Mouse (Mus musculus): Measurements from ENCODE around the gene 2610021A01Rik.
"Not testable (repeated sequence)": the region's sequence is repeated elsewhere in the genome, so short reads cannot be mapped to it uniquely, and the experiment has no call there.

2610021A01Rik gene

DNA sequence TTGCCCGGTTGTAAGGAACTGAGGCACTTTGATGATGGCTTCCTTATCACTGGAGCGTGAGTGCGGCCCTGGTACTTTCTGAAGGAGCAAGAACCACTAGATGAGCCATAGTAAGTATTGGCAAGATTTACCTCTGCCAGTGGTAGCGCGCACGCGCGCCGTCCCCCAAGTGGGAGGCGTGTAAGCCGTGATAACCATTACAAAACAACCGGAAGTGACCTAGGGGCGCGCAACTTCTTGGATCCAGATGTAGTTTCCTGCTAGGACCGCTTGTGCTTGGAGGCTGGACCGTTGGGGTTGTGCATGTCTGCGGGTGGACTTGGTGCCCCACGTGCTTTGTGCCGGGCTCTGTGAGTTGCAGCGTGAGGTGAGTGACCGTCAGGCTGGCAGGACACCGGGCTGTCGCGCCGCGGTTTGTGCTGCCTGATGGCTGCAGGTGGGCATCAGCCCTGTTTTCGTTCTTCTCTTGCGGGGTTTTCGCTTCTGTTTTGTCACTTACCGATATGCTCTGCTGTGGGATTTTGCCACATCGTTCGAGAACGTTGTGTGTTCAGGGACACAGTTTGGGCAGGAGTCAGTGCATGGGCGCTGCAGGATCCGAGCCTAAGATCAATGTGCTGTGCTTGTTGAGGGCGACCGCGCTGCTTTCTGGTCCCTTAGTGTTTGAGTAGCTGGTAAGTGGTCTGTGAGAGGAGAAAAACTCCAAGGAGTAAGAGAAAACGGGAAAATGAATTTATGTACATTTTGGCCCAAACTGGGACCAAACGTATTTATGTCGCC lies at the start of gene 2610021A01Rik:
2610021A01Rik (plus strand) TSS at position 197 of the 780 bp plus-strand sequence.
- in situ Hi-C loops (cut with MboI; ENCODE audit: unreplicated experiment in 2 of 2), result loop anchor here (5.0 to 25.0 kb wide), 5 partner anchors 33 to 1388 kb away; partner anchors contain the start of genes Zfp788 (in 2 of the 2), AW146154 (in 1 of the 2) and Gm20449 (in 1 of the 2)

DNA sequence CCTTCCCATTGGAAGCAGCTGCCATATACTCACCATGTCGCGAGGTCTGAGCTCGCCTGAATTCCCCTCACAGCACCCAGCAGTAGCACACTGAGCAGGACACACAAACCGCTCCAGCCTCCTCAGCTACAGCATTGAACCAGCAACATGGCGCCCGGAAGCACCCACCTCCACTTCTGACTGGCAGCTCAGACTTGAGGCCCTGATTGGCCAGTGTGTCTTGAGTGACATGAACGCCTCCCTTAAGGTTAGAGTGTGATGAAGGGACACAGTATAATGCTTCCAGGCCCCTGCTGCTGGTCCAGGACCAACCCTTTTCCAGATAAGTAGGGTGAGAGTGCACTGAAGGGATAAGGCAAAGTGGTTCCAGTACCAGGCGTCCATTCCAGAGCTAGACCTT lies 38.3 kb upstream of the 2610021A01Rik start:
- in situ Hi-C loops (cut with MboI; ENCODE audit: unreplicated experiment in 2 of 2), result no loop called here

DNA sequence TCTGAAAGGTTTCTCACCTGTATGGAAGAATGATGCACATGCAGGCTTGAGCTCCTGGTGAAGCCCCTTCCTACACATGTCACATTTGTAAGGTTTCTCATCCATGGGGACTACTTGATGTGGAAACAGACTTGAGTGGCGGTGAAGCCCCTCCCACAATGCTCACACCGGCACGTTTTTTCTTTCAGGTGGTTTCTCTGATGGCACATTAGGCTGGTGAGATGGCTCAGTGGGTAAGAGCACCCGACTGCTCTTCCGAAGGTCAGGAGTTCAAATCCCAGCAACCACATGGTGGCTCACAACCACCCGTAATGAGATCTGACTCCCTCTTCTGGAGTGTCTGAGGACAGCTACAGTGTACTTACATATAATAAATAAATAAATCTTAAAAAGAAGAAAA lies 25.5 kb upstream of the 2610021A01Rik start, which contains the start of gene Gm6871:
Gm6871 (minus strand) TSS at position 101 of the 400 bp plus-strand sequence.
- in situ Hi-C loops (cut with MboI; ENCODE audit: unreplicated experiment in 2 of 2), result not testable (repeated sequence)

DNA sequence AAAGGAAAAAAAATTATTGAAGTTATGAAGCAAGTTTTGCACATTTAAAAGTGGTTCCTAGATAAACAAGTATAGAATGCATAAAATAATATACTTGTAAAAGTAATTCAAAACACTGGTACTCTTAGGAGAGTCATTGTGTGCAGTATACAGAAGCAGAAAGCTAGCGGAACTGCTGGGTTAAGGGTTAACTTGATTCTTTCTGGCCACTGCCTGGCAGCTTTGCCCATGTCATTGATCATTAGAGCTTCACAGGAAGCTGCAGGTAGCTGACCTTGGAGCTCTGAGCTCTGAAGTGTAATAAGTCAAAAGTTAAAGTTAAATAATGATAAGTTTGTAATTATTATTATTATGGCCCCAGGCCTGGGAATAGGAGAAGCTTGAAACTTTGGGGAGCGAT lies 21.1 kb upstream of the 2610021A01Rik start:
- in situ Hi-C loops (cut with MboI; ENCODE audit: unreplicated experiment in 2 of 2), result loop anchor here in 1 of 2 experiments (25.0 kb wide), 1 partner anchor 1409 kb away; no protein-coding TSS in a partner anchor

DNA sequence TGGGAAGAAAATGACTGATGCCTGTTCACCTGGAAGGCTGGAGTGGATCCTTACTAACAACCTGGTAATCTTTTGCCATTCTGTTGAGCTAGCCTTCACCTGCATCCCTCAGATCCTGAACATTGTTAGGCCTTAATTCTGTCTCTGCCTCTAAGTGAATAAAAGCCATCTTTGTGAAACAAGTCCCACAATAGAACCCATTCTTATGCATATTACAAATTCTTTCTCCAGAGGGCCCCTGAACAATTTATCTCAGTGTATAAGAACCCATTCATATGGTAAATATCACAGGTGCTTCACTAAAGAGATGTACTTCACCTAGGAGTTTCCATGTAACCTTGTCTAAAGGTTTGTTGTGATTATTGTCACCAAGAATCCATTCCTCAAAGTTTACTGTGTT lies 17.0 kb upstream of the 2610021A01Rik start:
- in situ Hi-C loops (cut with MboI; ENCODE audit: unreplicated experiment in 2 of 2), result loop anchor here in 1 of 2 experiments (25.0 kb wide), 1 partner anchor 1405 kb away; no protein-coding TSS in a partner anchor

DNA sequence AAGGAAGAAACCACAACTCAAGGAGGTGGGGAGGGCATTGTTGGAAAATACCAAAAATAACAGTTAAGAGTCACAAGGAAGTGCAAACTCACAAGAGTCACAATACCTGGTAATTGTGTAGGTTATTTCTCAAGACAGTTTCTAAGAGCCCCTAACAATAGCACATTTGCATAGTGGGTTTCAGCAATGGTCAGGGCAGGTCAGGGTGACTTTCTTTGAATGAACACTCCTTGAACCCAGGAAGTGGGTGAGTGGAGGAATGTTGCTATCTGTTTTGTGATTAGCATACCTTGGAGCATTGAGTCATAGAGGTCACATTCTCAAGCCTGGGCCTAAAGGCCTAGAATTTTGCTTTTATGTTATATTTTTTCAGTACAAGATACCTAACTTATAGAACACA lies 11.2 kb upstream of the 2610021A01Rik start:
- in situ Hi-C loops (cut with MboI; ENCODE audit: unreplicated experiment in 2 of 2), result loop anchor here in 1 of 2 experiments (25.0 kb wide), 1 partner anchor 1399 kb away; no protein-coding TSS in a partner anchor

DNA sequence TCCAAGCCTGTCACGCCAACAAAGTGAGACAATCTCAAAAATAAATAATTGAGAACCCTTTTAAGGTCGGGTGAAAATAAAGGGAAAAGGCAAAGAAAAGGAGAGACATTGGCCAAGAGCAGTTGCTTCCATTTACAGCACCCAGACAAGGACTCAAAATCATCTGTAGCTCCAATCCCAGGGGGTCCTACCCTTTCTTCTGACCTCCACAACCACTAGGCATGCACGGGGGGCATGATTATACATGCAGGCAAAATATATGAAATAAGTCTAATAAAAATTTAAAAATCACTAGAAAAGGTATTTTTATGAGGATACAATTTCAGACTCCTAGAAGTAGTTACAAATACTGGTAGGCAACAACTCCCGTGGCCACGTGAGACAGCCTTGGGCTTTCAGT lies 415 bp upstream of the 2610021A01Rik start:
- in situ Hi-C loops (cut with MboI; ENCODE audit: unreplicated experiment in 2 of 2), result loop anchor here (5.0 to 25.0 kb wide), 5 partner anchors 34 to 1389 kb away; partner anchors contain the start of genes Zfp788 (in 2 of the 2), AW146154 (in 1 of the 2) and Gm20449 (in 1 of the 2)

DNA sequence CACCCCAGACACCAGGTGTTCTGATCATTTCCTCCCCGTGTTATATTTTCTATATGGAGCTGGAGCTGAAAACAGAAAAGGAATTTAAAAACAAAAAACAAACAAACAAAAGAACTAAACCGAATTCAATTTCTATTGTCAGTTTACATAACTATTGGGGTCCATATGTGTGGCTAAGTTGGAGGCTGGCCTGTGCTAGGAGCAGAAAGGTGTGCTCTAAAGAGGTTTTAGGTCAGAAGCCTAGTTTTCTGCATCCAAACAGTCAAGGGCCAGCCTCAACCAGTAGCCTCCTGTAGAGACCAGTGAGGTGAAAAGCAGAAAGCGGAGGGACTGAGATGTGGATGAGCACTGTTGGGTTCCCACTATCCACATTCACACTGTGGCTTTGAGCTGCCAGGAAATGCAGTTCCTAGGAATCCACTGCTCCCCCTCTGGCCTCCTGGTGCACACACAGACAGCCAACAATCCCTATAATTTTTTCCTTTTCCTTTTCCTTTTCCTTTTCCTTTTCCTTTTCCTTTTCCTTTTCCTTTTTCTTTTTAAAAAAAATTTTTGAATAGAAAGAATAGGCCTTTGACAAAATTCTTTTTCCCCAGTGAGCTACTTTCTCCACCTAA lies 1.0 kb downstream of the 2610021A01Rik start:
- in situ Hi-C loops (cut with MboI; ENCODE audit: unreplicated experiment in 2 of 2), result loop anchor here (5.0 to 25.0 kb wide), 5 partner anchors 32 to 1387 kb away; partner anchors contain the start of genes Zfp788 (in 2 of the 2), AW146154 (in 1 of the 2) and Gm20449 (in 1 of the 2)

DNA sequence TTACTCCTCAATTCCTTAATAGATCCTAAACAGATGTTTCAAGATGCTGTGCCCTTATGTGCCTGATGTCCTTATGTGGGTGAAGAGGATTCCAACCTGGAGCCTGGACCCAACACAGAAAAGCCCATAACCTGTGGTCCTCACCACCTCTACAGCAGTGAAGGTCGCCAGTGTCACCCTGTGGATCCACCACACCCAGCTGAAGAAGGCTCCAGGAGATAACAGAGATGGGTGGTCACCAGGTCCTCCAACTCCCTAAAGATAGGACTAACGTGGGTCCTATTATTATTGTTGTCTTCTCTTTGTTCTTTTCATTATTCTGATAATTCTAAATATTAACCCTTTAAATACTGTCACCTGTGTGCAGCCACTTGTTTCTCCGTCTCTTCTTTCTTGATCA lies 12.6 kb downstream of the 2610021A01Rik start:
- in situ Hi-C loops (cut with MboI; ENCODE audit: unreplicated experiment in 2 of 2), result no loop called here

DNA sequence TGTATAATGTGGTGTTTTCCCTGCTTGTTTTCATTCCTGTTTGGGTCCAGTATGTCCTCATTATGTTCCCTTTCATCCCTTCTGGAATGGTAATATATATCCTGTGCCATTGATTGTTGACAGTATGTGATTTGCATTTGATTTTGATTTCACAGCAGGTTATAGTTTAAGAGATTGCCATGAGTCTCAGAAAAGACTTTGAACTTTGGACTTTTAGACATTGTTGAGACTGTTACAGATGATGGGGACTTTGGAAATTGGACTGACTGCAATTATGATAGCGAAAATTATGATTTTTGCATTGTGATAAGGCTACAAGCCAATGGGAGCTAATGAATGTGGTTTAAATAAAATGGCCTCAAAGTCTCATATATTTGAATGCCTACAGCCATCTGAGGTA lies 17.2 kb downstream of the 2610021A01Rik start:
- in situ Hi-C loops (cut with MboI; ENCODE audit: unreplicated experiment in 2 of 2), result not testable (repeated sequence)

DNA sequence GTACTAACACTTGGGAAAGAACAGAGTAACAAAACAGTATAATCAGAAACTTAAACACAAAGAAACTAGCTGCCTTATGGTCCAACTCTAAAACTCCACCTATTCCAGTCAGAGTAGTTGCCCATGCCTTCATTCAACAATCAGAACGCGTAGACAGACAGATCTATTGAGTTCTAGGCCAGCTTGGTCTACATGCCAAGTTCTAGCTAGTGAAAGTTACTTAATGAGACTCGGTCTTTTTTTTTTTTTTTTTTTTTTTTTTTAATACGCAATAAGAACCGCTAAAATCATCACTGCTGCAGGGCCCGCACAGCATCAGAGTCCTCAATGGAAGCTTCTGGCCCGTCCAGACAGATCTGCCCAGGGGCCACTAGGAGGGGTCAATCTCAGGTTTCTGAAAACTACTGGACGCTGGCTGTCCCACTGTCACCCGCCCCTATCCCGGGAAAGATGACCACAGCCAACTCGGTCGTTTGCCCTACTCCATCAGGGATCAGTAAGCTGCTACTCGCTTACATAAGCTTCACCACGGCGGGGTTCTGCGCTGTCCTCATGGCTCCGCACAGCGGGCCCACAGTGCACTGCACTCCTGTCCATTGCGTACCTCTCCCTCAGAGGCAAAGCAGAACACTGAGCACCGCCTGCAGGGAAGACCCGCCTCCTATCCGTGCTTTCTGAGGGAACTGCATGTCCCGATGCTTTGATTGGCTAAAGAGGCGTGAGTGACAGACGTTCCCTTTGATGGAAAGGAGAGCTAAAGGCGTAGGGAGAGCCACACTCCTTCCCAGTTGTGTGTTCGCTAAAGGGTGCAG lies 33.6 kb downstream of the 2610021A01Rik start, which contains the start of gene Zfp788:
Zfp788 (plus strand) TSS at position 795 of the 812 bp plus-strand sequence.
- in situ Hi-C loops (cut with MboI; ENCODE audit: unreplicated experiment in 2 of 2), result loop anchor here (5.0 to 25.0 kb wide), 6 partner anchors 35 to 1958 kb away; partner anchors contain the start of genes 2610021A01Rik (in 2 of the 2), AI987944 (in 1 of the 2), Zfp141 (in 1 of the 2) and Zfp715 (in 1 of the 2)

DNA sequence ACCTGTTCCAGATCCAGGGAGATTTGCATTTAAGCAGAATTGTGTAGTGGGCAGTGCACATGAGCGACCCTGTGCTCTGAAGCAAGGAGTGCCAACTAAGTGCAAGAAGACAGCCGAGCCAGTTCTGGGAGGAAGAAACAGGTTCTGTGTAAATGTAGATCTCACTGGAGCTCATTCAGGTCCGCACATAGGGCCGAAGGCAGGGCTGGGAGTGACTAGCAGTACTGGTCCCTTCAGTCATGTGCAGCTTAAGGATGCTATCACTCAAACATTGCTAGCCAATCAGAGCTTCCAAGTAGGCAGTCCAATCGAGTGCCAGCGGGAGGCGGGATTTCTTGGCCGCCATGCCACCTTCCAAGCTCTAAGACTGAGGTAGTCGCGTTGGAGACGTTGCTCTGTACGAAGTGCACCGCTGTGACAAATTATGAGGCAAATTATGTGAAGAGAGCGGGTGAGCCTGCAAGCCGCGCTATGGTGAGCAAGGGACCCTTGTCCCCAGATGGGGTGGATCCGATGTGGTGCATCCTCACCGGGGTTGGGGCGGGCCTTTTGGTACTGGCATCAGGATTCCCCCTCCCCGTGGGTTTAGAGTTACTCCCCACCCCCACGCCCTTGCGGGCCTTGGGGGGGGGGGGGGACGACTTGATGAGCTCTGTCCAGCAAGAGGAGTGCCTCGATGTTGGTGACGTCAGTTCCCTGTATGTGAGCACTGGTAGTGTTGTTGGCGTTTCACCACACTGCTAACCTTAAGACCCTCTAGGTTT lies 34.4 kb downstream of the 2610021A01Rik start:
- in situ Hi-C loops (cut with MboI; ENCODE audit: unreplicated experiment in 2 of 2), result loop anchor here (5.0 to 25.0 kb wide), 6 partner anchors 36 to 1959 kb away; partner anchors contain the start of genes 2610021A01Rik (in 2 of the 2), AI987944 (in 1 of the 2), Zfp141 (in 1 of the 2) and Zfp715 (in 1 of the 2)

DNA sequence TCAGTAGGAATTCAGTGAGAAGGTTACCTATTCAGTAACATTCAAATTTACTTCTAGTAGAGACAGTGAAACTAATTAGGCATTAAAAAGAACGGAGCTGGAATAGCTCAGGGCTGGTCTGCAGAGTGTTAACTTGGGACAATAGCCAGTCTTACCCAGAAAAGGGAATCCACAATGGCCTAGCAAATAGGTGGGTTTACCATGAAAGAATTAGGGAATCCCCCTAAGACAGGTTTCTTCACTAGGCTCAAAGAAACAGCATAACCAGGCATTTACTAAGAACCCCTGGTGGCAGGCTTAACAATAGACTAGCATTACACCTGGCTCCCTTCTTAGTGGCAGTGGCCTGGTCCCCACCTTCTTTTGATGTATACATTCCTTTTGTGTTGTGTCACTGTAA lies 75.3 kb downstream of the 2610021A01Rik start:
- in situ Hi-C loops (cut with MboI; ENCODE audit: unreplicated experiment in 2 of 2), result not testable (repeated sequence)
